9 mouse cellular contexts compared by ENCODE assay signal in the genomic region with DNA sequence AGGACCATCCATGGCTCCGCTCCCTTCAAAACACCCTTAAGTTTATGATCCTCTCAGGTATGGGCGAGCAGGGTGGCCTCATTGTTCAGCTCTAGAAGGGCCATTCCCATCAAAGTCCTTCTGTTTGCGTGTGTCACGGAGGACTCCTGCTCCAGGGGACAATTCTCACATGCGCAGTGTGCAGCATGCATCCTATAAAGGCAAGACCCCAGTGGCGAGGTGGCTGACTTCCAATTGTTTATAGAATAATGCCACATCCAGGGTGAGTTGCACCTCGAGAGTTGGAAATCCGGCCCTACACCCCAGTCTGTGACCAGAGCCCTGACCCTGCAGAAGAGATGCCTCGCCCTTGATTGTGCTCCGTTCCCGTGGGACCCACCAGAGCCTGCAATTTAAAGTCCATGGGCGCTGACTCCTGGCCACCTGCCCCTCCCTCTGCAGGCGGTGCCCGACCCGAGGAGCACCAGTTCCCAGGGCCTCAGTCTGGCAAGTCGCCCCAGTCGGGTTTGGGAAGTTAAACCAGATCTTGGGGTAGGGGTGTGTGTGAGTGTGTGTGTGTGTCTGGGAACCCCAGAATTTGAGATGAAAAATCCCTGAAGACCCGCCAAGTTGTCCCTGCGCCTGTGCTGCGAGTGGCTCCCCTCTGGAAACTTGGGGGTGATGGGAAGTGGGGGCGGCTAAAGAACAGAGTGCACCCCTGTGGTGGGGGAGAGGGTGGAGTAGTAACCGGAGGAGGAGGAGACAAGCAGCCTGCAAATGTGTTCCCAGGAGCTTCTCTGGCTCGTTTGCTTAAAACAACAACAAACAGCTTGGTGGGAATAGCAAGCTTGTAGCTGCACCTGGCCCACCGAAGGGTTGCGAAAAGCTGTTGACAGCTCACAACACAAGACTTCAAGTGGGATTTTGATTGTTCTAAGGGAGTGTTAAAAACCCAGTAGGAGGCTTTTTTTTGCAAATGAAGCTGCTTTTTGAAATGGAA. TPM values are rescaled to one million over a fixed set of nuclear protein-coding genes. Genes with fewer than 3 reads are reported as not detected.
A peak's percentile ranks its signal among the peaks of the same experiment; 100 is the strongest.
DNase-seq lines count a peak whose midpoint lies in the region; ATAC-seq and TF ChIP-seq lines count a peak whose summit lies in the region.
"Had no signal": no experiment of that assay in that cellular context is flagged by ENCODE, and none has a peak within 500 bp of the region (broad histone marks: within the 10 kb centered on the region; RNA-seq: fewer than 3 reads in every experiment).

No protein-coding gene starts in this region.

- 17% methylated on average over 25 of the region's 25 CpGs for WGBS in kidney, embryonic 14.5 days
- WGBS in heart, embryonic 12.5 days, result 18% methylated on average over 25 of the region's 25 CpGs
- 9% methylated on average over 25 of the region's 25 CpGs for WGBS in neural tube, embryonic 15.5 days

- no peak for TF ChIP-seq POLR2A in cortical plate, adult 2 months (IDR thresholded peaks at IDR 0.05; ENCODE audit: extremely low read depth, insufficient read depth, low read length)

- DNase-seq in kidney, adult 11 months, result no peak
- peak; percentile 35 to 59 for DNase-seq in kidney, postnatal 25 days
- DNase-seq in Muller cell, postnatal 12 days (ENCODE audit: inconsistent ontology term), result no peak
- no peak for DNase-seq in T-cell, adult 2 months (ENCODE audit: low spot score)

- no peak overlapping the region for H3K27ac ChIP-seq in kidney, embryonic 14.5 days (ENCODE audit: low read depth, low read length)
- peak overlapping the region; percentile 66 for H3K27ac ChIP-seq in cortical plate, adult 2 months (ENCODE audit: insufficient read depth, low read length)
- no peak overlapping the region for H3K27ac ChIP-seq in heart, embryonic 12.5 days (ENCODE audit: poor library complexity, severe bottlenecking)
- peak overlapping the region; percentile 77 for H3K27ac ChIP-seq in neural tube, embryonic 15.5 days (replicated peaks)
- H3K27ac ChIP-seq: liver, embryonic 15.5 days had no signal

- ATAC-seq in kidney, embryonic 14.5 days (ENCODE audit: low FRiP score, low TSS enrichment), result no peak
- ATAC-seq in heart, embryonic 12.5 days (ENCODE audit: insufficient number of reproducible peaks, low FRiP score), result no peak
- ATAC-seq in neural tube, embryonic 15.5 days (ENCODE audit: low FRiP score), result no peak

- H3K9me3 ChIP-seq in kidney, embryonic 14.5 days (ENCODE audit: control insufficient read depth, low read length), result no peaks in the 10 kb centered on the region
- H3K9me3 ChIP-seq in heart, embryonic 12.5 days (replicated peaks), result no peaks in the 10 kb centered on the region
- no peaks in the 10 kb centered on the region for H3K9me3 ChIP-seq in neural tube, embryonic 15.5 days (replicated peaks)
- H3K9me3 ChIP-seq: liver, embryonic 15.5 days had no signal

- H3K9ac ChIP-seq in kidney, embryonic 14.5 days (ENCODE audit: low read depth, low read length), result no peak overlapping the region
- peak overlapping the region; percentile 9; the same call in 1 of the 2 replicates for H3K9ac ChIP-seq in heart, embryonic 12.5 days
- peak overlapping the region; percentile 24; the same call in 1 of the 2 replicates for H3K9ac ChIP-seq in neural tube, embryonic 15.5 days (replicated peaks)
- H3K9ac ChIP-seq: liver, embryonic 15.5 days had no signal

- H3K27me3 ChIP-seq in kidney, embryonic 14.5 days (ENCODE audit: control insufficient read depth, insufficient read depth, low read length), result no peaks in the 10 kb centered on the region
- H3K27me3 ChIP-seq in heart, embryonic 12.5 days (replicated peaks), result peaks cover 33% of the 10 kb centered on the region
- H3K27me3 ChIP-seq in neural tube, embryonic 15.5 days (replicated peaks), result no peaks in the 10 kb centered on the region

- H3K4me3 ChIP-seq in kidney, embryonic 14.5 days (ENCODE audit: low read length), result no peak overlapping the region; the same call in 1 of the 2 replicates
- H3K4me3 ChIP-seq in cortical plate, adult 2 months (ENCODE audit: insufficient read depth, low read length), result no peak overlapping the region
- H3K4me3 ChIP-seq in heart, embryonic 12.5 days, result 0 out of 2 replicates have a peak overlapping the region, but pooled peaks have one; percentile 6
- peak overlapping the region; percentile 21 for H3K4me3 ChIP-seq in neural tube, embryonic 15.5 days (replicated peaks)
- H3K4me3 ChIP-seq: liver, embryonic 15.5 days had no signal

- TF ChIP-seq CTCF in cortical plate, adult 2 months (IDR thresholded peaks at IDR 0.05; ENCODE audit: extremely low read depth, insufficient read depth, low read length), result no peak

- H3K4me2 ChIP-seq in kidney, embryonic 14.5 days (replicated peaks; ENCODE audit: low read depth, low read length), result peak overlapping the region; percentile 30
- H3K4me2 ChIP-seq in heart, embryonic 12.5 days, result peak overlapping the region; percentile 43
- H3K4me2 ChIP-seq in neural tube, embryonic 15.5 days, result peak overlapping the region; percentile 51
- H3K4me2 ChIP-seq: liver, embryonic 15.5 days had no signal

- H3K4me1 ChIP-seq in kidney, embryonic 14.5 days (ENCODE audit: control insufficient read depth, insufficient read depth, low read length), result peaks cover 16% of the 10 kb centered on the region
- peaks cover 8% of the 10 kb centered on the region for H3K4me1 ChIP-seq in cortical plate, adult 2 months (ENCODE audit: control insufficient read depth, insufficient read depth, low read length)
- peaks cover 26% of the 10 kb centered on the region for H3K4me1 ChIP-seq in heart, embryonic 12.5 days (replicated peaks)
- peaks cover 41% of the 10 kb centered on the region for H3K4me1 ChIP-seq in neural tube, embryonic 15.5 days

- H3K36me3 ChIP-seq in kidney, embryonic 14.5 days (ENCODE audit: control insufficient read depth, insufficient read depth, low read length), result no peaks in the 10 kb centered on the region
- H3K36me3 ChIP-seq in heart, embryonic 12.5 days, result no peaks in the 10 kb centered on the region
- no peaks in the 10 kb centered on the region for H3K36me3 ChIP-seq in neural tube, embryonic 15.5 days
- H3K36me3 ChIP-seq: liver, embryonic 15.5 days had no signal

RNA-seq across cellular contexts. Expression of a gene that starts 5.8 kb away (rescaled TPM):
- 1.8 and 2.9 TPM in 2 replicates for polyA plus RNA-seq in kidney, embryonic 14.5 days (2014; fragmentation: Nextera tagmentation; extraction: Ambion mirVana)
- 35.7 and 38.3 TPM in 2 replicates for polyA plus RNA-seq in cortical plate, adult 2 months (2012; rRNA removed)
- 23.9 and 25.7 TPM in 2 replicates for polyA plus RNA-seq in heart, embryonic 12.5 days (2016; fragmentation: Nextera tagmentation; extraction: Ambion mirVana)
- 80.8 and 91.6 TPM in 2 replicates for polyA plus RNA-seq in neural tube, embryonic 15.5 days (2015; fragmentation: Nextera tagmentation; extraction: Ambion mirVana)

RNA-seq across cellular contexts. Expression of a gene that starts 45.1 kb away (rescaled TPM):
- 45.8 and 47.4 TPM in 2 replicates for polyA plus RNA-seq in kidney, embryonic 14.5 days (2014; fragmentation: Nextera tagmentation; extraction: Ambion mirVana)
- polyA plus RNA-seq in cortical plate, adult 2 months (2012; rRNA removed), result 22.5 and 22.7 TPM in 2 replicates
- polyA plus RNA-seq in heart, embryonic 12.5 days (2016; fragmentation: Nextera tagmentation; extraction: Ambion mirVana), result 33.2 and 33.8 TPM in 2 replicates
- polyA plus RNA-seq in neural tube, embryonic 15.5 days (2015; fragmentation: Nextera tagmentation; extraction: Ambion mirVana), result 45.4 and 47.3 TPM in 2 replicates

RNA-seq across cellular contexts. Expression of a gene that starts 45.5 kb away (rescaled TPM):
- polyA plus RNA-seq in kidney, embryonic 14.5 days (2014; fragmentation: Nextera tagmentation; extraction: Ambion mirVana), result 106 and 108 TPM in 2 replicates
- 96.3 and 98.7 TPM in 2 replicates for polyA plus RNA-seq in cortical plate, adult 2 months (2012; rRNA removed)
- 79.4 and 84.7 TPM in 2 replicates for polyA plus RNA-seq in heart, embryonic 12.5 days (2016; fragmentation: Nextera tagmentation; extraction: Ambion mirVana)
- polyA plus RNA-seq in neural tube, embryonic 15.5 days (2015; fragmentation: Nextera tagmentation; extraction: Ambion mirVana), result 106 TPM in 2 replicates

Comparison
In these comparisons a context has a peak if more than half of its experiments do, and no peak if none do; other contexts are left out.
1. DNase-seq: peak in kidney, postnatal 25 days (2 of 2); none in kidney, adult 11 months (single experiment), Muller cell, postnatal 12 days (single experiment) and T-cell, adult 2 months (single experiment).
2. H3K27ac ChIP-seq: peak in cortical plate, adult 2 months (single experiment) and neural tube, embryonic 15.5 days (single experiment); none in kidney, embryonic 14.5 days (single experiment) and heart, embryonic 12.5 days (single experiment).
3. H3K4me3 ChIP-seq: peak in heart, embryonic 12.5 days (single experiment) and neural tube, embryonic 15.5 days (single experiment); none in kidney, embryonic 14.5 days (single experiment) and cortical plate, adult 2 months (single experiment).
4. Peak in every context shown above with its lines, with median percentiles within 50 percentile points of each other: H3K4me2 ChIP-seq.